Mouse (Mus musculus) lung, postnatal 25 days (tissue): ENCODE results near the gene Fam216b.

Experiments used
- DNase-seq: peaks from one replicate; pipeline ENCODE4 v3.0.0; 2022; ENCODE audit warnings: low spot score

Fam216b gene

GRCm38 (mm10) chr14:78088907-78089306 lies at the start of gene Fam216b:
Gene Fam216b, minus strand, starts transcription at chr14:78089007.
- DNase-seq, result no peak

GRCm38 (mm10) chr14:78132368-78133052 lies 43.7 kb upstream of the Fam216b start:
- no peak for DNase-seq

- no peak for DNase-seq
Observed at GRCm38 (mm10) chr14:78126670-78127069, 37.9 kb upstream of the Fam216b start.

- no peak for DNase-seq
Observed at GRCm38 (mm10) chr14:78120286-78120685, 31.5 kb upstream of the Fam216b start.

GRCm38 (mm10) chr14:78119449-78120200 lies 30.8 kb upstream of the Fam216b start:
- DNase-seq, result no peak

GRCm38 (mm10) chr14:78117671-78118070 lies 28.9 kb upstream of the Fam216b start:
- no peak for DNase-seq

GRCm38 (mm10) chr14:78117268-78117667 lies 28.5 kb upstream of the Fam216b start:
- no peak for DNase-seq

GRCm38 (mm10) chr14:78112466-78112865 lies 23.7 kb upstream of the Fam216b start:
- no peak for DNase-seq

GRCm38 (mm10) chr14:78110871-78111270 lies 22.1 kb upstream of the Fam216b start:
- DNase-seq, result no peak

GRCm38 (mm10) chr14:78109419-78109818 lies 20.6 kb upstream of the Fam216b start:
- DNase-seq, result no peak

GRCm38 (mm10) chr14:78108388-78108787 lies 19.6 kb upstream of the Fam216b start:
- DNase-seq, result no peak

GRCm38 (mm10) chr14:78089591-78089990 lies 784 bp upstream of the Fam216b start:
- DNase-seq, result no peak

- no peak for DNase-seq
Observed at GRCm38 (mm10) chr14:78083465-78083864, 5.3 kb downstream of the Fam216b start.

GRCm38 (mm10) chr14:78077508-78077907 lies 11.3 kb downstream of the Fam216b start:
- no peak for DNase-seq

- no peak for DNase-seq
Observed at GRCm38 (mm10) chr14:78065938-78066710, 22.7 kb downstream of the Fam216b start.

- DNase-seq, result no peak
Observed at GRCm38 (mm10) chr14:78062484-78062883, 26.3 kb downstream of the Fam216b start.

GRCm38 (mm10) chr14:78060609-78060951 lies 28.2 kb downstream of the Fam216b start:
- no peak for DNase-seq

GRCm38 (mm10) chr14:78059878-78060608 lies 28.8 kb downstream of the Fam216b start:
- no peak for DNase-seq

- no peak for DNase-seq
Observed at GRCm38 (mm10) chr14:78057362-78057761, 31.4 kb downstream of the Fam216b start.

GRCm38 (mm10) chr14:78056371-78056770 lies 32.4 kb downstream of the Fam216b start:
- no peak for DNase-seq

- no peak for DNase-seq
Observed at GRCm38 (mm10) chr14:78048674-78049073, 40.1 kb downstream of the Fam216b start.

GRCm38 (mm10) chr14:78048258-78048657 lies 40.5 kb downstream of the Fam216b start:
- DNase-seq, result no peak
